Comparison of ENCODE assay signal across 26 mouse cellular contexts in the genomic region with DNA sequence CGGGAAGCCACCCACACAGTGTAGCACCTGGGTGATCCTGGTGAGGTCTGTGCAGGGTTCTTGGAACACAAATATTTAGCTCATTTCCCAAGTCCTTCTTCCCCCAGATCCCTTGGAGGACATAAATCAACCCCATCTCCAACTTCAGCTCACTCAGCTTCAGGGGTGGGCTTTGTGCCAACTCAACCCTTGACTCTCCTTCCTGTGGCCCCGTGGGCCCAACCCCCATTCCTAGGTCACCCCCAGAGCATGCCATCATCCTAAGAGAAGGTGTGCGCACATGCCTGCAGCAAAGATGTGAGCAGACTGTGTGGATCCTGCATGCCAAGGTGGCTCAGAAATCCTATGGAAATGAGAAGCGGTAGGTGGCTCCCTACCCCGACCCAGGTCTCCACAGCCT. TPM values are rescaled to one million over a fixed set of nuclear protein-coding genes. Genes with fewer than 3 reads are reported as not detected.
DNase-seq lines count a peak whose midpoint lies in the region; ATAC-seq and TF ChIP-seq lines count a peak whose summit lies in the region.
"Had no signal": no experiment of that assay in that cellular context is flagged by ENCODE, and none has a peak within 500 bp of the region (broad histone marks: within the 10 kb centered on the region; RNA-seq: fewer than 3 reads in every experiment).

No protein-coding gene starts in this region.

- no peak for TF ChIP-seq CTCF in stomach, postnatal 0 days (IDR thresholded peaks at IDR 0.05; ENCODE audit: low read depth)
- TF ChIP-seq CTCF in cerebellum, adult 2 months (IDR thresholded peaks at IDR 0.05; ENCODE audit: borderline replicate concordance, insufficient read depth, low read depth, low read length), result no peak

- H3K4me2 ChIP-seq in stomach, embryonic 15.5 days, result peak overlapping the region; percentile 68
- no peak overlapping the region for H3K4me2 ChIP-seq in stomach, postnatal 0 days (replicated peaks; ENCODE audit: low read depth)
- H3K4me2 ChIP-seq in lung, embryonic 16.5 days (ENCODE audit: low read depth, low read length), result peak overlapping the region; percentile 71

- 44% methylated on average over 5 of the region's 5 CpGs for WGBS in stomach, embryonic 15.5 days
- WGBS in stomach, postnatal 0 days, result 40% methylated on average over 5 of the region's 5 CpGs
- 28% methylated on average over 5 of the region's 5 CpGs for WGBS in lung, embryonic 16.5 days
- 43% methylated on average over 5 of the region's 5 CpGs for WGBS in cerebellum, adult 2 months

- no peaks in the 10 kb centered on the region for H3K9me3 ChIP-seq in stomach, embryonic 15.5 days
- no peaks in the 10 kb centered on the region for H3K9me3 ChIP-seq in stomach, postnatal 0 days (ENCODE audit: control insufficient read depth, low read length)
- no peaks in the 10 kb centered on the region for H3K9me3 ChIP-seq in lung, embryonic 16.5 days (ENCODE audit: control insufficient read depth, low read length)
- H3K9me3 ChIP-seq: embryonic facial prominence, embryonic 12.5 days; hindbrain, embryonic 10.5 days; hindbrain, embryonic 15.5 days; midbrain, embryonic 13.5 days; neural tube, embryonic 13.5 days had no signal

- H3K4me1 ChIP-seq in stomach, embryonic 15.5 days, result peaks cover 26% of the 10 kb centered on the region
- H3K4me1 ChIP-seq in stomach, postnatal 0 days (replicated peaks; ENCODE audit: control insufficient read depth, insufficient read depth), result 0 out of 2 replicates have a peak, but pooled peaks cover 2% of the 10 kb centered on the region
- H3K4me1 ChIP-seq in lung, embryonic 16.5 days (replicated peaks; ENCODE audit: control insufficient read depth, insufficient read depth, low read length), result peaks cover 16% of the 10 kb centered on the region
- no peaks in the 10 kb centered on the region for H3K4me1 ChIP-seq in cerebellum, adult 2 months (ENCODE audit: control insufficient read depth, insufficient read depth, low read length)

- no peak overlapping the region for H3K27ac ChIP-seq in stomach, embryonic 15.5 days
- H3K27ac ChIP-seq in stomach, postnatal 0 days (replicated peaks), result no peak overlapping the region
- peak overlapping the region; percentile 95 for H3K27ac ChIP-seq in lung, embryonic 16.5 days (ENCODE audit: low read length)
- no peak overlapping the region for H3K27ac ChIP-seq in cerebellum, adult 2 months (ENCODE audit: insufficient read depth, low read length)
- H3K27ac ChIP-seq: embryonic facial prominence, embryonic 12.5 days; hindbrain, embryonic 10.5 days; hindbrain, embryonic 15.5 days; liver, embryonic 14.5 days; macrophage; midbrain, embryonic 13.5 days; neural tube, embryonic 13.5 days had no signal

- no peak for ATAC-seq in stomach, embryonic 15.5 days (ENCODE audit: insufficient read depth, low FRiP score, low read depth)
- ATAC-seq in stomach, postnatal 0 days (ENCODE audit: low FRiP score, low TSS enrichment), result no peak
- ATAC-seq in lung, embryonic 16.5 days (ENCODE audit: low read depth), result no peak
- ATAC-seq: forebrain, embryonic 14.5 days; inflammation-experienced regulatory T-cells, adult 6 months; midbrain, embryonic 13.5 days; Patski had no signal

- H3K36me3 ChIP-seq in stomach, embryonic 15.5 days, result no peaks in the 10 kb centered on the region
- H3K36me3 ChIP-seq in stomach, postnatal 0 days (ENCODE audit: control insufficient read depth, insufficient read depth, low read length), result no peaks in the 10 kb centered on the region
- H3K36me3 ChIP-seq in lung, embryonic 16.5 days (ENCODE audit: control insufficient read depth, insufficient read depth, low read length), result no peaks in the 10 kb centered on the region
- H3K36me3 ChIP-seq: embryonic facial prominence, embryonic 12.5 days; hindbrain, embryonic 10.5 days; hindbrain, embryonic 15.5 days; midbrain, embryonic 13.5 days; neural tube, embryonic 13.5 days had no signal

- H3K4me3 ChIP-seq in stomach, embryonic 15.5 days (replicated peaks), result peak overlapping the region; percentile 42; the same call in 1 of the 2 replicates
- H3K4me3 ChIP-seq in stomach, postnatal 0 days (ENCODE audit: low read depth, low read length), result no peak overlapping the region
- peak overlapping the region; percentile 53 for H3K4me3 ChIP-seq in lung, embryonic 16.5 days (ENCODE audit: low read length)
- no peak overlapping the region for H3K4me3 ChIP-seq in cerebellum, adult 2 months (replicated peaks; ENCODE audit: insufficient read depth, low read depth, low read length)
- H3K4me3 ChIP-seq: erythroblast, embryonic 14.5 days had no signal

- peak; percentile 27 for DNase-seq in kidney, postnatal 10 days
- DNase-seq in kidney, adult 8-10 months, result no peak
- no peak for DNase-seq in stomach, postnatal 0 days (ENCODE audit: low spot score)
- no peak for DNase-seq in cerebellum, adult 9-10 months
- no peak for DNase-seq in cerebellum, adult 2 months
- DNase-seq: adrenal gland, postnatal 25 days; cerebellum, adult 11-12 months; cerebellum, postnatal 14 days; gastrocnemius, postnatal 14 days; heart, postnatal 14 days; kidney, postnatal 25 days; liver had no signal

- peaks cover 71% of the 10 kb centered on the region for H3K27me3 ChIP-seq in stomach, embryonic 15.5 days (replicated peaks)
- H3K27me3 ChIP-seq in stomach, postnatal 0 days (ENCODE audit: control insufficient read depth, insufficient read depth, low read length), result peaks cover 3% of the 10 kb centered on the region; the same call in 1 of the 2 replicates
- peaks cover 33% of the 10 kb centered on the region for H3K27me3 ChIP-seq in lung, embryonic 16.5 days (ENCODE audit: control insufficient read depth, insufficient read depth, low read depth, low read length)
- H3K27me3 ChIP-seq in cerebellum, adult 2 months (ENCODE audit: control insufficient read depth, insufficient read depth, low read length), result no peaks in the 10 kb centered on the region; the same call in 1 of the 2 replicates
- H3K27me3 ChIP-seq: Patski had no signal

- TF ChIP-seq POLR2A in cerebellum, adult 2 months (IDR thresholded peaks at IDR 0.05; ENCODE audit: borderline replicate concordance, insufficient read depth, low read length), result no peak

- 0 out of 2 replicates have a peak overlapping the region, but pooled peaks have one; percentile 1 for H3K9ac ChIP-seq in stomach, embryonic 15.5 days
- no peak overlapping the region for H3K9ac ChIP-seq in stomach, postnatal 0 days (ENCODE audit: low read length)
- H3K9ac ChIP-seq in lung, embryonic 16.5 days (ENCODE audit: low read length), result peak overlapping the region; percentile 75
- H3K9ac ChIP-seq: hindbrain, embryonic 15.5 days; liver, embryonic 14.5 days; midbrain, embryonic 13.5 days; neural tube, embryonic 13.5 days had no signal

- no peak for TF ChIP-seq EP300 in stomach, postnatal 0 days (optimal IDR thresholded peaks at IDR 0.05)

RNA-seq across cellular contexts. Expression of a gene that starts 0.6 kb away (rescaled TPM):
- 12.4 and 14.7 TPM in 2 replicates for polyA plus RNA-seq in stomach, embryonic 15.5 days (2015; fragmentation: Nextera tagmentation; extraction: Ambion mirVana)
- polyA plus RNA-seq in stomach, postnatal 0 days (2015; fragmentation: Nextera tagmentation; extraction: Ambion mirVana), result 2.0 and 3.1 TPM in 2 replicates
- polyA plus RNA-seq in lung, embryonic 16.5 days (2015; fragmentation: Nextera tagmentation; extraction: Ambion mirVana), result 46.8 and 54.9 TPM in 2 replicates
- polyA plus RNA-seq in cerebellum, adult 2 months (2012; rRNA removed), result 5.5 and 5.9 TPM in 2 replicates
- polyA plus RNA-seq: erythroblast, embryonic 14.5 days; macrophage had no signal

RNA-seq across cellular contexts. Expression of a gene that starts 2.6 kb away (rescaled TPM):
- polyA plus RNA-seq in stomach, embryonic 15.5 days (2015; fragmentation: Nextera tagmentation; extraction: Ambion mirVana), result 49.2 and 72.3 TPM in 2 replicates
- polyA plus RNA-seq in stomach, postnatal 0 days (2015; fragmentation: Nextera tagmentation; extraction: Ambion mirVana), result 0.32 and 0.36 TPM in 2 replicates
- 16.8 and 21.9 TPM in 2 replicates for polyA plus RNA-seq in lung, embryonic 16.5 days (2015; fragmentation: Nextera tagmentation; extraction: Ambion mirVana)
- polyA plus RNA-seq in cerebellum, adult 2 months (2012; rRNA removed), result 0.34 and 0.36 TPM in 2 replicates
- polyA plus RNA-seq: erythroblast, embryonic 14.5 days; forebrain, embryonic 14.5 days; hindbrain, embryonic 10.5 days; inflammation-experienced regulatory T-cells, adult 6 months; kidney, embryonic 14.5 days; macrophage; midbrain, embryonic 13.5 days had no signal

RNA-seq across cellular contexts. Expression of a gene that starts 16.6 kb away (rescaled TPM):
- polyA plus RNA-seq in stomach, embryonic 15.5 days (2015; fragmentation: Nextera tagmentation; extraction: Ambion mirVana), result 5.2 and 12.0 TPM in 2 replicates
- 4,305 and 4,348 TPM in 2 replicates for polyA plus RNA-seq in stomach, postnatal 0 days (2015; fragmentation: Nextera tagmentation; extraction: Ambion mirVana)
- 1.8 and 2.8 TPM in 2 replicates for polyA plus RNA-seq in lung, embryonic 16.5 days (2015; fragmentation: Nextera tagmentation; extraction: Ambion mirVana)
- polyA plus RNA-seq in cerebellum, adult 2 months (2012; rRNA removed), result 0.80 TPM in 1 of 2 replicates, not detected in the other
- polyA plus RNA-seq: erythroblast, embryonic 14.5 days; forebrain, embryonic 14.5 days; hindbrain, embryonic 10.5 days; kidney, embryonic 14.5 days had no signal

RNA-seq across cellular contexts. Expression of a gene that starts 38.2 kb away (rescaled TPM):
- polyA plus RNA-seq in stomach, embryonic 15.5 days (2015; fragmentation: Nextera tagmentation; extraction: Ambion mirVana), result 132 and 135 TPM in 2 replicates
- polyA plus RNA-seq in stomach, postnatal 0 days (2015; fragmentation: Nextera tagmentation; extraction: Ambion mirVana), result 133 and 143 TPM in 2 replicates
- polyA plus RNA-seq in lung, embryonic 16.5 days (2015; fragmentation: Nextera tagmentation; extraction: Ambion mirVana), result 226 and 247 TPM in 2 replicates
- 65.7 and 69.5 TPM in 2 replicates for polyA plus RNA-seq in cerebellum, adult 2 months (2012; rRNA removed)

RNA-seq across cellular contexts. Expression of a gene that starts 51.2 kb away (rescaled TPM):
- 60.6 and 61.8 TPM in 2 replicates for polyA plus RNA-seq in stomach, embryonic 15.5 days (2015; fragmentation: Nextera tagmentation; extraction: Ambion mirVana)
- polyA plus RNA-seq in stomach, postnatal 0 days (2015; fragmentation: Nextera tagmentation; extraction: Ambion mirVana), result 46.9 and 48.6 TPM in 2 replicates
- polyA plus RNA-seq in lung, embryonic 16.5 days (2015; fragmentation: Nextera tagmentation; extraction: Ambion mirVana), result 59.9 and 62.3 TPM in 2 replicates
- polyA plus RNA-seq in cerebellum, adult 2 months (2012; rRNA removed), result 73.7 and 75.4 TPM in 2 replicates

Comparison
In these comparisons a context has a peak if more than half of its experiments do, and no peak if none do; other contexts are left out.
1. H3K4me3 ChIP-seq: peak in stomach, embryonic 15.5 days (single experiment) and lung, embryonic 16.5 days (single experiment); none in stomach, postnatal 0 days (single experiment) and cerebellum, adult 2 months (single experiment).
2. RNA of a gene that starts 2.6 kb away (polyA plus RNA-seq): 49.2 to 72.3 TPM in stomach, embryonic 15.5 days and 16.8 to 21.9 TPM in lung, embryonic 16.5 days; 0.34 to 0.36 TPM in cerebellum, adult 2 months and 0.32 to 0.36 TPM in stomach, postnatal 0 days; every median in the first group is over 10 times any median in the second.
3. RNA of a gene that starts 16.6 kb away (polyA plus RNA-seq): 4,305 to 4,348 TPM in stomach, postnatal 0 days; 5.2 to 12.0 TPM in stomach, embryonic 15.5 days, 1.8 to 2.8 TPM in lung, embryonic 16.5 days and 0.80 TPM in cerebellum, adult 2 months; every median in the first group is over 100 times any median in the second.